Mouse (Mus musculus) lung, embryonic 15.5 days (tissue): ENCODE measurements at regions not wholly inside any gene's neighbourhood (a gene's known extent, or its start where the extent isn't known, plus 50 kb on each side); places are given as distances from the start of the nearest gene placed in this dataset.

ENCODE experiments used
- ATAC-seq: fragments of 200-750 bp; cut with Nextera tagmentation; 2 replicates; pipeline ENCODE4 v1.8.0; 2017; ENCODE audit warnings: moderate number of reproducible peaks, borderline replicate concordance; ENCODE audit not compliant: low FRiP score, low TSS enrichment; ENCODE audit errors: extremely low read depth
- H3K27ac ChIP-seq: fragments of 300-500 bp; sonication (generic); 2 replicates; pipeline ENCODE4 v1.5.1; 2015; ENCODE audit warnings: moderate library complexity, mild to moderate bottlenecking, inconsistent platforms
- H3K27me3 ChIP-seq: fragments of 300-500 bp; sonication (generic); 2 replicates; pipeline ENCODE4 v1.6.1; 2015; ENCODE audit warnings: inconsistent platforms
- H3K36me3 ChIP-seq: fragments of 300-500 bp; sonication (generic); 2 replicates; pipeline ENCODE4 v1.6.1; 2015; ENCODE audit warnings: inconsistent platforms
- H3K4me1 ChIP-seq: fragments of 300-500 bp; sonication (generic); 2 replicates; pipeline ENCODE4 v1.6.1; 2015; ENCODE audit warnings: inconsistent platforms
- H3K4me2 ChIP-seq: fragments of 300-500 bp; sonication (generic); 2 replicates; pipeline ENCODE4 v1.6.1; 2015; ENCODE audit warnings: inconsistent platforms, mild to moderate bottlenecking, moderate library complexity
- H3K4me3 ChIP-seq: fragments of 300-500 bp; sonication (generic); 2 replicates; pipeline ENCODE4 v1.5.1; 2015; ENCODE audit warnings: mild to moderate bottlenecking, inconsistent platforms
- H3K9ac ChIP-seq: fragments of 300-500 bp; sonication (generic); 2 replicates; pipeline ENCODE4 v1.6.1; 2015; ENCODE audit warnings: inconsistent platforms
- H3K9me3 ChIP-seq: fragments of 300-500 bp; sonication (generic); 2 replicates; pipeline ENCODE4 v1.6.1; 2016; ENCODE audit warnings: inconsistent platforms
- WGBS: fragments of 180-500 bp; shearing (Covaris S2); methylation state at CpG from one replicate; pipeline ENCODE4 v1.1.7; 2015; 5-methylcytosine and 5-hydroxymethylcytosine counted together

DNA sequence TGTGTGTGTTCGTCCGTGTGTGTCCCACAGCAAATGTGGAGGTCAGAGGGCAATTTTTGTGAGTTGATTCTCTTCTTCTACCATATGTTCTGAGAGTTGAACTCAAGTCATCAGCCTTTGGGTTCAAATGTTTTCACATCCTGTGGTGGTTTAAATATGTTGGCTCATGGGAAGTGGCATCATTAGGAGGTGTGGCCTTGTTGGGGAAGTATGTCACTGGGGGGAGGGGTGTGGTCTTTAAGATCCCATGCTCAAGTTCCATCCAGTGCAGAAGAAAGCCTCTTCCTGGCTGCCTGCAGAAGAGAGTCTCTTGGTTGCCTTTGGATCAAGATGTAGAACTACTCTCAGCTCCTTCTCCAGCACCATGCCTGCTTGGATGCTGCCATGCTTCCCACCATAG is 78.1 kb downstream of the Cd24a start:
- 46% methylated on average over 2 of the region's 2 CpGs for WGBS
- Histone ChIP-seq H3K36me3 (no peaks in the 10 kb centered on the region), H3K4me3 (no peak overlapping the region), H3K27me3 (no peaks in the 10 kb centered on the region), H3K27ac (0 out of 2 replicates have a peak overlapping the region, but pooled peaks have one; percentile 3), H3K9ac (no peak overlapping the region), H3K9me3 (no peaks in the 10 kb centered on the region), H3K4me1 (peaks cover 14% of the 10 kb centered on the region), H3K4me2 (no peak overlapping the region)
- no peak for ATAC-seq

DNA sequence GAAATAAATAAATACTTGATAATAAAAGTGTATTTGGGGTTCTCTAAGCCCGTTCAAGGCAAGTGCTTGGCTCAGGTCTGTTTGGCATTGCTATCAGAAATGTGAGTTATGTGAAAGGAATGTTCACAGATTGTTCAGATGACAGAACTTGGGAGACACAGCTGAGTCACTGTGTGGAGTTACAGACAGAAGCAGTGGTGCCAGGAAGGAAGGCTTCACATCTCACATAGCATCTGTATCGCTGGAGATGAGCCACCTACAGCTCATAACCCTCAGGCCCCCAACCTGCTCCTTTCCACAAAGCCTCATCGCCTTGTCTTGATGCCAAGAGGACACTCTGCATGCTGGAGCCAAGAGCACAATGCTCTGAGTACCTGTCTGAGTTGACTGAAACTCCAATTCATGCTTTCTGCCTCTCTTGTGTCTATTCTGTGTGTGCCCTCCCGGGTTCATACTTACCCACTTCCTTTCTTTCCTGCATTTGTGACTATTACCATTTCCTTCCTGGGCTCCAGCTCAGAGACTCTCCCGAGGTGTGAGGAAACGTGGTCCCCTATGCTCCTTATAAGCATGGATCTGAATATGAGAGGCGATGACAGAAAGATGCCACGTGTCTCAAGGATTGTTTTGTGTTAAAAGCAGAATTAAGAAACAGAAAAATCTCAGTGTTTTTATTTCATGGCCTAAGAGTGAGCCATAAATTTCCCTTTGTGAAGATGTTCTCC is 79.6 kb downstream of the Cd24a start:
- H3K27ac ChIP-seq = no peak overlapping the region
- no peaks in the 10 kb centered on the region for H3K27me3 ChIP-seq
- no peaks in the 10 kb centered on the region for H3K36me3 ChIP-seq
- H3K4me2 ChIP-seq = no peak overlapping the region
- H3K9ac ChIP-seq = no peak overlapping the region
- H3K4me1 ChIP-seq = peaks cover 14% of the 10 kb centered on the region
- 57% methylated on average over 8 of the region's 8 CpGs for WGBS
- no peak for ATAC-seq
- H3K4me3 ChIP-seq = no peak overlapping the region
- H3K9me3 ChIP-seq = no peaks in the 10 kb centered on the region

DNA sequence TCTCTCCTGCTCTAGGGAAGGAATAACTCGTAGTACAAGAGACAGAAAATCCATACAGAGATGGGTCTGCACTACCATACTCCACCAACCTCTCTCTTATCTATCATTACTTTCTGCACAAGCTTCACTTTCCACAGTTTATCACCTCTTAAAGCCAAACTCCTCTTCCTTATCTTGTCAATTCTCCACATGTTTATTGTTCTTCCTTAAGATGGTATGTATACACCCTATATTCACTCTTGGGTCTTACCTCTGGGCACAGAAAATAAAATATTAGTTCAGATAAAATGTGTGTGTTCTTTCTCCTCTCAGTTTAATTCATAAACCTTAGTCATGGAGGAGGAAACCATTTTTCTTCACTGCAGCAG is 80.1 kb downstream of the Cd24a start:
- no peaks in the 10 kb centered on the region for H3K36me3 ChIP-seq
- no peaks in the 10 kb centered on the region for H3K27me3 ChIP-seq
- H3K4me2 ChIP-seq = no peak overlapping the region
- no peaks in the 10 kb centered on the region for H3K9me3 ChIP-seq
- ATAC-seq = no peak
- no peak overlapping the region for H3K27ac ChIP-seq
- WGBS = 59% methylated on average over 1 of the region's 1 CpGs
- no peak overlapping the region for H3K4me3 ChIP-seq
- H3K4me1 ChIP-seq = peaks cover 14% of the 10 kb centered on the region
- H3K9ac ChIP-seq = no peak overlapping the region

DNA sequence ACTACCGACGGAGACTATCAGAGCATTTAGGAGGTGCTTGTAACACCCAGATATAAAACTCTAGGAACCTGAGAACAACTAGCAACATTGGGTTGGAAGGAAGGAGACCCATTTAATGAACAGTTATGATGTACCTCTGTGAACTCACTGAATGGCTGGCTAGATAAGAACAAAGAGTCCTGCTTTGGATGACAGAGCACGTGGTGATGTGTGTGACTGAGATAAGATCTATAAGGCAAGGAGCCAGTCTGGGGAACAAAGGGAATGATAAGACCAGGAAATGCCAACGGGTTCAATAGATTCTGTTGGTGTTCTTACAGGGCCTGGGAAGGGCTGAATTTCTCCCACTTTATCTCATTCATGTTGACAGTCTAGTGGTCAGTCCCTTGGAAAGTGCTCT is 86.8 kb downstream of the Cd24a start:
- WGBS = 58% methylated on average over 4 of the region's 4 CpGs
- H3K4me2 ChIP-seq = no peak overlapping the region
- H3K4me3 ChIP-seq = no peak overlapping the region
- H3K9ac ChIP-seq = no peak overlapping the region
- ATAC-seq = no peak
- H3K36me3 ChIP-seq = no peaks in the 10 kb centered on the region
- H3K9me3 ChIP-seq = no peaks in the 10 kb centered on the region
- H3K4me1 ChIP-seq = peaks cover 36% of the 10 kb centered on the region
- peaks cover 1% of the 10 kb centered on the region; the same call in 1 of the 2 replicates for H3K27me3 ChIP-seq
- H3K27ac ChIP-seq = no peak overlapping the region

DNA sequence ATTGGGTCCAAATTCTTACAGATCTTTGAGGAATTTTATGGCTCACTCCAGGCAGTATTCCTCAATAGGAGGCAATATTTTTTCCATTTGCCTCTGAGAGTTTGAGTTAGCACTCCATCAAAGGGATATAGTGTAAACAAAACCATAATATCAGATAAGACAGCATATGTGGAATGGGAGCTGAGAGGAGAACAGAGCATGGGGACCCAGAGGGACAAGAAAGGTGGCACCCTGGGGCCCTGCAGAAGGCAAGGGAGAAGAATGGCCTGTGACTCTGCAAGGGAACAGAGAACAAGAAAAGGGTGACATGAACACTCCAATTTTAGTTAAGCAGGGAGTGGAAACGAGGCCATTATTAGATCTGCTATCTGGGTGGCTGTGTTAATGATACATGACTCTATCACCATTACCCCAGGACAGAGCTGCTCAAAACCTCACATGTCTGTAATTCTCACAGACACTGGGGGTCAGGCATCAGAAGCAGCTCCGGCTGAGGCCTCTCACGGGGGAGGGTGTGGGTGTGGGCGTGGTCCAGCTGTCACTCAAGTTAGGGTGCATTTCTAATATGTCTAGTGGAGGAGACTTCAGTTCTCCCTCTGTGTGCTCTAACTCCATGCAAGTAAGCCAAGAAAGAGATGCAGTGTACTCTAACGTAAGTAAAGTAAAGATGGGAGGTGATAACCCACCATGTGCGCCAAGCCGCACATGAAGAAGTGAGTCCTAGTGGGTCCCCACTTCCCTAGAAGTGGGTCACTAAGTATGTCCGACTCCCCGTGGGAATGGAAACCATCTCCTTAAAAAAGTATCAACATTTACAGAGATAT is 88.4 kb downstream of the Cd24a start:
- Histone ChIP-seq H3K4me2 (no peak overlapping the region), H3K4me1 (peaks cover 36% of the 10 kb centered on the region), H3K9ac (no peak overlapping the region), H3K4me3 (no peak overlapping the region), H3K27ac (no peak overlapping the region), H3K36me3 (no peaks in the 10 kb centered on the region), H3K27me3 (peaks cover 2% of the 10 kb centered on the region; the same call in 1 of the 2 replicates), H3K9me3 (no peaks in the 10 kb centered on the region)
- peak; percentile 60; the same call in 1 of the 2 replicates for ATAC-seq
- WGBS = 53% methylated on average over 9 of the region's 9 CpGs

DNA sequence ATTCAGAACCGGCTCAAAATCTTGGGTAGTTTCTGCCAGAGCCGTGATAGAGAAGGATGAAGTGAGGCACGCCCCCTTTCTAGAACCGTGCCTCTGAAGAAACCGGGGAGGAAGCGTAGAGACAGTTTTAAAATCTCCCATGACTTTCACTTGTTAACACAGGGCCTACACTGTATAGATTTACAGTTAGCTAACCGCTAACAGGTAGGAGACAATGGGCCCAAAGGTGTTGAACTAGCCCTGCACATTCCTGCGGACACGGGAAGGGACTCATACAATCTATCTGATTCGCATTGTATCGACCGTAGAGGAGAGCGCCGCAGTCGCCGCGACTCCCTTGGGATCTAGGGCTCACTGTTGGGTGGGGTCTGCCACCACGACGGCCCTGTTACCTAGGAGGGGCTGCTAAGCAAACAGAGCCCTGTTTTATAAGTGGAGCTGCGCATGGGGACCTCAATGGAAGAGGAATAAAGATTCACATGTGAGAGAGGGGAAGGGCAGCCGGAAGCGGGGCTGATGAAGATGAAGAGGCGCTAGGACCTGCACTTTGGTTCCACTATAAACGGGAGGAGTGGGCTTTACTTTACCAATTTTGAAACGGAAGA is 89.1 kb downstream of the Cd24a start:
- peaks cover 36% of the 10 kb centered on the region for H3K4me1 ChIP-seq
- H3K9me3 ChIP-seq = no peaks in the 10 kb centered on the region
- no peak for ATAC-seq
- 58% methylated on average over 25 of the region's 25 CpGs for WGBS
- H3K27me3 ChIP-seq = peaks cover 2% of the 10 kb centered on the region; the same call in 1 of the 2 replicates
- no peak overlapping the region for H3K4me3 ChIP-seq
- no peak overlapping the region for H3K27ac ChIP-seq
- no peaks in the 10 kb centered on the region for H3K36me3 ChIP-seq
- H3K4me2 ChIP-seq = peak overlapping the region; percentile 32; the same call in 1 of the 2 replicates
- H3K9ac ChIP-seq = no peak overlapping the region

DNA sequence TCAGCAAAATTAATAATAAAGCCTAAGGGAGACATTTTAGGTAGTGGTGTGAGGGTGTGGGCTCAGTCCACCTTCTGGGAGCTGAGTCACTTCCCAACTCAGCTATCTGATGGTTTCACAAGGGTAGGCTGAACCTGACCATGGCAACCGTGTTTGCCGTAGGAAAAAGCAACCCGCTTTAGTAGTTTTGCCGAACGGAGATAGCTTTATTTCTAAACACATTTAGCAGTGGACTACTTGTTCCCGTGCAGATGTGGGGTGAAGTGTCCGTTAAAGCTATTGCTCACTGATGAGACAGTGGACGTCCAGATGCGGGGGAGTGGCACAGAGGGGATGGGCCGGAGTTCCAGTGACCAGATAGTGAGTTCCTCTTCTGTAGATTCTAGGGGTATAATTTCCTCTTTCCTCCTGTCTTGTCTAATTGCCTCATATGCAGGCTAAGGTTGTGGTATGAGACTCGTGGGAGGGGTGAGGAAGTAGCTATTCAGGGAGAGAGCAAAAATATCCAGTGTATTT is 89.7 kb downstream of the Cd24a start:
- Histone ChIP-seq H3K27me3 (peaks cover 2% of the 10 kb centered on the region; the same call in 1 of the 2 replicates), H3K4me3 (no peak overlapping the region), H3K4me1 (peaks cover 36% of the 10 kb centered on the region), H3K27ac (no peak overlapping the region), H3K4me2 (no peak overlapping the region), H3K36me3 (no peaks in the 10 kb centered on the region), H3K9me3 (no peaks in the 10 kb centered on the region), H3K9ac (no peak overlapping the region)
- ATAC-seq = no peak
- WGBS = 48% methylated on average over 11 of the region's 11 CpGs

DNA sequence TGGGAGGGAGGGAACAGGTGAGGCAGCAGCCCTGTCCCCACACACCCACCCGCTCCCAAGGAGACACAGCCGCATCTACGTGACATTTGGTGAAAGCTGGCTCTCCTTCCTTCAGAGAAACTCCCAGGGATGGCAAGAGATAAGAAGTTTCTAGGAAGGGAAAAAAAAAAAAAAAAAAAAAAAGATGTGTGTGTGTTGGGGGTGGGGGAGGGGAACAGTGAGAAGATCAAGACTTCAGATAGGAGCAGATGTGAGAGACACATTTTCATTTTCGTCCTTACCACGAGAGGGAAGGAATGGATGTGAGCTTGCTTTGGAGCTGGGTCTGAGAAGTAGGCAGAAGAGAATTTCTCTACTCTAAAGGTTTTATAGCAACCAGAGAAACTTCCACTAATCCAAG is 91.4 kb downstream of the Cd24a start:
- H3K27me3 ChIP-seq = peaks cover 2% of the 10 kb centered on the region; the same call in 1 of the 2 replicates
- no peaks in the 10 kb centered on the region for H3K36me3 ChIP-seq
- no peak overlapping the region for H3K9ac ChIP-seq
- H3K4me2 ChIP-seq = no peak overlapping the region
- no peak for ATAC-seq
- peaks cover 36% of the 10 kb centered on the region for H3K4me1 ChIP-seq
- WGBS = 55% methylated on average over 5 of the region's 5 CpGs
- no peaks in the 10 kb centered on the region for H3K9me3 ChIP-seq
- H3K27ac ChIP-seq = no peak overlapping the region
- H3K4me3 ChIP-seq = no peak overlapping the region

DNA sequence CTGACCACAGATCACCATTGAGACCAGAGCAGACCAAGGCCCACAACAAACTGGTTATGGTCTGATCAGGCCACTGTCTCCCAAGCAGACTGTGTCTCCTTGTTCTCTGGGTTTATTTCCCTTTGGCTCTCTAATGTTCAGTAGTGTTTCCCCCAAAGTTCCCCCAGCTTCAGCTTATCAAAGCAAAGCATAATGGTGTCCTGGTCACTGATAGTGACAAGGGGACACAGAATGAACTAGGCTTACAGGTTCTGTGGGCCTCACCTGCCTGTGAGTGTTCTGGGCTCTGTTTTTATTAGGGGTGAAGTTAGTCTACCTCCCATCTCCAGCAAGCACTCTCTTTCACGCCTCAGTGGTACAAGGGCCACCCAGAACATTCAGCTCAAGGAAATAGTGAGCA is 92.7 kb downstream of the Cd24a start:
- Histone ChIP-seq H3K4me2 (no peak overlapping the region), H3K9me3 (no peaks in the 10 kb centered on the region), H3K27me3 (peaks cover 2% of the 10 kb centered on the region; the same call in 1 of the 2 replicates), H3K36me3 (no peaks in the 10 kb centered on the region), H3K9ac (no peak overlapping the region), H3K4me1 (peaks cover 34% of the 10 kb centered on the region), H3K4me3 (no peak overlapping the region), H3K27ac (no peak overlapping the region)
- ATAC-seq = no peak
- WGBS = 77% methylated on average over 1 of the region's 1 CpGs

DNA sequence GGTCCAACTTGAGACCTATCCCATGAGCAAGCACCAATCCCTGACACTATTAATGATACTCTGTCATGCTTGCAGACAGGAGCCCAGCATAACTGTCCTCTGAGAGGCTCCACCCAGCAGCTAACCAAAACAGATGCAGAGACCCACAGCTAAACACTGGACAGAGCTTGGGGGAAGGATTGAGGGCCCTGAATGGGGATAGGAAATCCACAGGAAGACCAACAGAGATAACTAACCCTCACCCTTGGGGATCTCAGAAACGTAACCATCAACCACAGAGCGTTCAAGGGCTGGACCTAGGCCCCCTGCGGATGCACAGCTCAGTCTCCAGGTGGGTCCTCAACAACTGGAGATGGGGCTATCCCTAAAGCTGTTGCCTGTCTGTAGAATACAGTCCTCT is 93.7 kb downstream of the Cd24a start:
- Histone ChIP-seq H3K27me3 (peaks cover 2% of the 10 kb centered on the region; the same call in 1 of the 2 replicates), H3K4me2 (no peak overlapping the region), H3K9ac (no peak overlapping the region), H3K4me1 (peaks cover 23% of the 10 kb centered on the region), H3K27ac (no peak overlapping the region), H3K9me3 (no peaks in the 10 kb centered on the region), H3K36me3 (no peaks in the 10 kb centered on the region), H3K4me3 (no peak overlapping the region)
- no peak for ATAC-seq
- 79% methylated on average over 3 of the region's 3 CpGs for WGBS

DNA sequence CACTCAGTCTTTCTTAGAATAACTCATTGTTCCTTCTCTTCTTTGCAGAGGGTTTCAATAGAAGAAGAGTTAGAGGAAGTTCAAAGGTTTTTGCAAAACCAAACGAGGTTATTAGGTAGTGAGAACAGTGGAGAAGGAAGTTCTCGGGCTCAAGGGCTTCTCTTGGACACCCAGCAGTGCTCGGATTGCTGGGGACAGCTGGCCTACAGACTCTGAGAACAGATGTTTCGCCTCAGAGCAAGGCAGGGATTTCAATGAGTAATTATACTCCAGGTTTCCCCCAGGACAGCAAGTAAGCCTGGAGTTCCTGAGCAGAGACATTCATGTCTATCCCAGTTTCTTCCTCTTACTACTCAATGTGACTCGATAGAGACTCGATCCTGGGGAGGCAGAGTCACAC is 94.4 kb downstream of the Cd24a start:
- H3K4me2 ChIP-seq = no peak overlapping the region
- no peak for ATAC-seq
- no peaks in the 10 kb centered on the region for H3K9me3 ChIP-seq
- H3K27ac ChIP-seq = no peak overlapping the region
- H3K4me1 ChIP-seq = peaks cover 16% of the 10 kb centered on the region
- H3K4me3 ChIP-seq = no peak overlapping the region
- no peak overlapping the region for H3K9ac ChIP-seq
- no peaks in the 10 kb centered on the region for H3K36me3 ChIP-seq
- WGBS = 29% methylated on average over 6 of the region's 6 CpGs
- peaks cover 2% of the 10 kb centered on the region; the same call in 1 of the 2 replicates for H3K27me3 ChIP-seq
